ENCODE assay signal across 19 mouse cellular contexts in the genomic region with DNA sequence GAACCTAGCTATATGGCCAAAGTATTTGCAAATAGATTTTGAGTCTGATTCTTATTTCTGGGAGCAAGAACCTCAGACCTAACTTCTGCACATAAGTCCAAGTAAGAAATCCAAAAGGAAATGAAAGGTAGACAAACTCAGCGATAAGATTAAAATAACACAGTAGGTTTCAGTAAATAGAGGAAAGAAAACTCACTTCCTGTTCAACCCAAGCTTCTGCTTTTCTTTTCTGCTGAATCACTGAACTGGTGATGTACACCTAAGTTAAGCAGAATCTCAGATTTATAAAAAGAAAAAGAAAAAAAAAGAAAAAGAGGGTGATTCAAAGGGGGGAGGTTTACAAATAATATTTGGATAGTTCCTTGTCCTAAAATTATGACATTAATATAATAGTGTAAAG.
"Had no signal": no experiment of that assay in that cellular context is flagged by ENCODE, and none has a peak within 500 bp of the region (broad histone marks: within the 10 kb centered on the region; RNA-seq: fewer than 3 reads in every experiment).

No protein-coding gene starts in this region.

- H3K36me3 ChIP-seq: lung, embryonic 15.5 days; midbrain, embryonic 10.5 days; midbrain, embryonic 12.5 days; neural tube, embryonic 13.5 days; stomach, embryonic 15.5 days had no signal

- H3K9ac ChIP-seq: liver, postnatal 0 days; lung, embryonic 15.5 days; midbrain, embryonic 12.5 days; neural tube, embryonic 13.5 days; stomach, embryonic 15.5 days had no signal

- H3K4me1 ChIP-seq: lung, embryonic 15.5 days; midbrain, embryonic 10.5 days; midbrain, embryonic 12.5 days; neural tube, embryonic 13.5 days; stomach, embryonic 15.5 days had no signal

- H3K27me3 ChIP-seq: lung, embryonic 15.5 days; stomach, embryonic 15.5 days had no signal

- H3K9me3 ChIP-seq: lung, embryonic 15.5 days; midbrain, embryonic 10.5 days; midbrain, embryonic 12.5 days; neural tube, embryonic 13.5 days; stomach, embryonic 15.5 days had no signal

- H3K4me2 ChIP-seq: lung, embryonic 15.5 days; midbrain, embryonic 12.5 days; neural tube, embryonic 13.5 days; stomach, embryonic 15.5 days had no signal

- DNase-seq: liver, postnatal 0 days; lung, adult 2 months; lung, postnatal 14 days; lung, postnatal 36 days; midbrain, embryonic 14.5 days; right cerebral cortex, postnatal 14 days; thymus, adult 2 months; thymus, postnatal 25 days; thymus, postnatal 4 days had no signal

- H3K4me3 ChIP-seq: lung, embryonic 15.5 days; midbrain, embryonic 10.5 days; midbrain, embryonic 12.5 days; myocyte; neural tube, embryonic 13.5 days; stomach, embryonic 15.5 days had no signal

- ATAC-seq: liver, postnatal 0 days; lung, postnatal 0 days; midbrain, embryonic 16.5 days had no signal

- H3K27ac ChIP-seq: lung, embryonic 15.5 days; macrophage; midbrain, embryonic 10.5 days; midbrain, embryonic 12.5 days; neural tube, embryonic 13.5 days; stomach, embryonic 15.5 days; stomach, postnatal 0 days had no signal
